Mouse (Mus musculus): ENCODE measurements around the gene Itga3. TPM values are rescaled to one million over a fixed set of nuclear protein-coding genes. Genes with fewer than 3 reads are reported as not detected.

Gene Itga3
- total RNA-seq, 4 experiments from 2014 or later: 3.6 to 5.3 (median 4.1) TPM

DNA sequence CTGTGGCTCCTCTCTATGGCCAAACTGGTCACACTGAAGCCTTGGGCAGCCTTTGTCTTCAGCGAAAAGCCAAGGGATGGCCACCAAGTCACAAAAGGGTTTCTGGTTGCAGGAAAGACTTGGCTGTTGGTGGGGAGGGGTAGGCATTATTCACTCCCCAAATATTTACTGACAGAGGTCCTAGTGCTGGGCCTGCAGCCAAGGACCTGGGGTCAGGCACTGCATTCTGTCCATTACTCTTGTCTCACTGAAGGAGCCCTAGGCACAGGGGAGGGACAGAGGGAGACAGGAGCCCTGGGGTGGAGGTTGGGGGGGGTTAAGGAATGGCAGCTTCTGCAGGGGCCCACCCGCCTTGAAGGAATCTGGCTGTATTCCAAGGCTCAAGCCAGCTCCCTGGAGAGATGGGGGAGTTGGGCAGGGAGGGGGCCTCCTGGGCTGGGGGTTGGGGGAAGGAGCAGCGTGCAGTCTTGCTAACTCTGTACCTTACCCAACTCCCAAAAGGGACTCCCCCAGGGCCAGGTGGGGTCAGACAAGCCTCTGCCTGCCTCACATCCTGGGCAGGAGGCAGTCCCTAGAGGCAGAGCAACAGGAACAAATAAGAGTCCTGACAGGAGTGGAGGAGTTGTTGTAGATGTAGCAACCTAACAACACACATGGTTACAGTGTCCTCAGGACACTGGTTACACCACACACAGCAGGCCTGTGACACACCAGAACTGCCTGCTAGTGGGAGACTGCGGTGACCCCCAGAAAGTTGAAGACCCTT lies 20.2 kb upstream of the Itga3 start:
- DNase-seq (ENCODE audit: low spot score in 2 of 2): no peak

DNA sequence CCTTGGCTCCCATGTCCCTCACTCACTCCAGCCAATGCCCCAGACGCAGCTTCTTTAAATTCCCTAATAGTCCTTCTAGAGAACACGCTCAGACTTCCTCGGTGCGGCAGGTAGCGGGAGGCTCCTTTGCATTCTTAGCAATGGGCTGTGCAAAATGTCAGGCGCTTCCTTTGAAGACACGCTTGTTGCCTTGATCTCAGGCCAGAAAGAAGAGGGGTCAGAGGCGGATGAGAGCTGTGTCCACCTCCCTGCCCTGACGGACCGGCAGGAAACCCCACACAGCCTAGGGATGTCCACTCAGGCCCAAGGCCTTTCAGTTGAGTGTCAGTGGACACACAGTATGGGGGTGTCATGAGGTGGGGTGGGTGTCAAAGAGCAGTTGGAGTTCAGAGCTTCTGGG lies 19.0 kb upstream of the Itga3 start:
- no peak for DNase-seq (ENCODE audit: low spot score in 2 of 2)

DNA sequence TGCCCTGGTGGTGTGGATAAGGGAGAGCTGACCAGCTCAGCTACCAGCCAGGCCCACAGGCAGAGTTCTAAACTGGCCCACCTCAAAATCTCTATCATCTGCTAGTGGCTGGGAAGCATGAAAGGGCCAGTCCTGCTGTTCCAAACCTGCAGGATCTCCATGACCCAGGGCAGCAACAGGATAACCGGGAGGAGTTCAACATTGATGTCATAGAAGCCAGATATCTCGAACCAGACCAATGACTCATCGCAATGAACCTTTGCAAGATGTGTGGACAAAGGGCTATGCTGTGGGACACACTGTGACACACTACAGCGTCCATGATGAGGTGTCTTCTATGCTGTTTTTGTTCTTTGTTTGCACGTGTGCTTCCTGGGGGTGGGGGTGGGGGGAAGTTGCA lies 16.5 kb upstream of the Itga3 start:
- no peak for DNase-seq (ENCODE audit: low spot score in 2 of 2)

DNA sequence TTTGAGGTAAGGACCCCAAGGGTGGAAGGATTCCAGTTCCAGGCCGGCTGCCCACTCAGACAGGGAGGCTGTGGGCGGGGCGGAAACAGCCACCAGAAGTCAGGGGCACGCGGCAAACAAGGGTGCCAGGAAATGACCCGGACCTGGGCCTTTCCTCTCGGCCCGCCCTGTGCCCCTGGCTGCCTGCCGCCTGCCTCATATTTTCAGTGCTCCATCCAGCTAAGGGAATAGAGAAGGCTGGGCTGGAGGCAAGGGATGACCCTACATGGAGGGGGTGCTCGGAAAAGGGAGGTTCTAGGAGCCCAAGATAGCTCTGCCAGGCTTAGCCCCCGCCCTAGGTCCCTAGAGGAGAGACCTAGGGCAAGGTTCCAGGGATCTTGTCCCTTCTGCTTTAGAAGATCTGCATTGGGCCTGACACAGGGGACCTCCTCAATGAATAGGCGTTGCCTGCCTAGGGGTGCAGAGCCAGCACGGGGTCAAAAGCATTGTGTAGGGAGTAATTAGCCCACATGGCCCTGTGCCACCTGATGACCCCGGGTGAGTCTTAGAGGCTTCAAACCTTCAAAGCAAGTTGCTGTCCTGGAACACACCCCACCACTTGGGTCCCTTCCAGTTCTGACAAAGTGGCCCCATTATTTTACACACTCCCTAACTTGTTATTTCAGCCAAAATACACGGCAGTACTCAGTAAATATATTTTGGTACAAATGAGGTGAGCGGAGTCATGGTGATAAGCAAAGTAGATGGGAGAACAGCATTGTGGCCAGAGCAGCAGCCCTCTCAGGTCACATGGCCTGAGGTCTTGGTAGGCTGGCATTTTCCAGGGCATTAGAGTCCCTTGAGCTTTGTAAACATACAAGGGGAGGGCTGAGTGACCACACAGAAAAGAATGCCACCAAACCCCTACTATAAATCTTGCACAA lies 12.5 kb upstream of the Itga3 start:
- peak; percentile 24 to 41 for DNase-seq (ENCODE audit: low spot score in 2 of 2)

DNA sequence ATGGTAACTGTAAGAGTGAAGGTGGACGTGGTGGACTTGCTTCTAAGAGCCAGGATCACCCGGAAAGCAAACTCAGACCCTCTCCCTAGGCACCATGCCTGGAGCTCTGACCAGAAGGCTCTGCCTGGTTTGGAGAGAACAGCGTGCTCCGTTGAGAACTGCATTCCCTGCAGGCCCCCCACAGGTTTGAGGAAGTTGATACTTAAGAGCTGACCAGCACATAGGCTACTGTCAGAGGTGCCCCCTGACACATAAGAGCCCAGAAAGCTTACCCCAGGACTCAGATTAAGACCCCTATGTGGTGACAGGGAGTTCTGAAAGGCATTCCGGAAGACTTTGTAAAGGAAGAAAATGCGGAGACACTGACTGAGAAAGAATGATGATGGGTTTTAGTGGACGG lies 11.7 kb upstream of the Itga3 start:
- DNase-seq (ENCODE audit: low spot score in 2 of 2): no peak

DNA sequence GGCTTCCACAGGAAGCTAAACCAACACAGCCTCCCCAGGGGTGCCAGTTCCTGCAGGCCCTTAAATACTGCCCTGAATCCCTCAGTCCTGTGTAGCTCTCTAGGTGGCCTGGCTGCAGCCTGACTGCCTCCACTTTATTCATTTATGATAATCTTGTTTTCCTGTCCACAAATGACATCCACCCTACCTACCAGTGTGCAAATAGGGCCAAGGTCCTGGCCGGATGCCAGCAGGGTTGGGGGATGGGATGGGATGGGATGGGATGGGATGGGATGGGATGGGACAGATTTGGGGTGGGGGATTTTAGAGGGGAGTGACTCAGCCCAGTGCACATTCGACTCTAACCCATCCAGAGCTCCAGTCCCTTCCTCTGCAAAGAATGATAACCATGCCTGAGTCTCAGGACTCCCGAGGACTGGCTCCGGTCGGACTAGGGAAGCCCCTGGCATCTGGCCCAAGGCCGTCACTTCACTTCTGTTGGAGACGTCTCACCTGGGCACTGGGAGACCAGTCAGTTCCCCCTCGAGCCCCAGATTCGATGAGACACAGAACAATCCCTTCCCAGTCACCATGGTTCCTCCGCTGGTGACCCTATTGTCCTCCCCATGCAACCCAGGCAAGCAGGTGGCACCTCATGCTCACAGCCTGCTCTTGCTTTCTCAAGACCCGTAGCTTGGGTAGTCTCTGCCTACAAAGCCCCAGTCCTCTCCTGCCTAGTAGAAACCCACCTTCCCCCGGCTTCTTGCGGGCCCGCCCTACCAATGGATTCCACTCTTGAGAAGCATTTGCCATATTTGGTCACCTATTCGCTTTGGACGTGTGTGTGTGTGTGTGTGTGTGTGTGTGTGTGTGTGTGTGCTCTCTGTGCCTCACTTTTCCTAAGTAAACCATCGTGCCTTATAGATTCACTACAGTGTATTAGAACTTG lies 11.0 kb upstream of the Itga3 start:
- DNase-seq (ENCODE audit: low spot score in 2 of 2): no peak

DNA sequence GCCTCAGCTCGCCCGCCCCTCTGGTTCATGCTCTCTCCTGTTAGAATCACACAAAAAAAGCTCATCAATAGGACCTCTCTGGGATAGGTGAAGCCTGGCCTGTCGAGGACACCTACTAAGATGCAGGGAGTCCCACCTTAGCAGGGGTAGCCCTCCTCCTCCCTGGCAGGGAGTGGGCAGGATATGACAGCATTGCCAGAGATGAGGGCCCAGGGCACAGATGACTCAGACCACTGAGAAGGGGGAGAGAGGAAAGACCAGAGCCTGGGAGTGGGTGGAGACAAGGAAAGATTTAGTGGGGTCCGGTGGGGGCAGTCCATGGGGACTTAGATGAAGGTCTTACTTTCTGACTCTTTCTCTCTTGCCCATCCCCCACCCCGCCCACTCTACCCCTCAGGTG lies 9.6 kb upstream of the Itga3 start:
- no peak for DNase-seq (ENCODE audit: low spot score in 2 of 2)

DNA sequence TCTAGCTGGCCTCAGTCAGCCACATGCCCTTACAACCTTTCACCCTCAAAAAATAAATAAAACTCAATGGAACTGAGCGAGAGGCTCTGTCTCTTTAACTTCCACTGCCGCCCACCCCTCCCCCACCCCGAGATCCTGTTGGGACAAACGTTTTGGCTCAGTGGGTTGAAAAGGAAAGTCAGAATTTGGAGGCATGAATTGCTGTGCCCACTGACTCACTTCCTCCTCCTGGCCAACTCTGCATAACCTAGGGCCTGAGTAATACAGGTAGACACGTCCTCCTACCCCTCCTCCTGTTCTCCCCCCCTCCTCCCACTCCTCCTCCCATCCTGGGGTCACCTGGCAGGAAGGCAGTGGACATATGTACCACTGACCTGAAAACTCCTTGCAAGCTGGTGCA lies 9.1 kb upstream of the Itga3 start:
- DNase-seq (ENCODE audit: low spot score in 2 of 2): no peak

DNA sequence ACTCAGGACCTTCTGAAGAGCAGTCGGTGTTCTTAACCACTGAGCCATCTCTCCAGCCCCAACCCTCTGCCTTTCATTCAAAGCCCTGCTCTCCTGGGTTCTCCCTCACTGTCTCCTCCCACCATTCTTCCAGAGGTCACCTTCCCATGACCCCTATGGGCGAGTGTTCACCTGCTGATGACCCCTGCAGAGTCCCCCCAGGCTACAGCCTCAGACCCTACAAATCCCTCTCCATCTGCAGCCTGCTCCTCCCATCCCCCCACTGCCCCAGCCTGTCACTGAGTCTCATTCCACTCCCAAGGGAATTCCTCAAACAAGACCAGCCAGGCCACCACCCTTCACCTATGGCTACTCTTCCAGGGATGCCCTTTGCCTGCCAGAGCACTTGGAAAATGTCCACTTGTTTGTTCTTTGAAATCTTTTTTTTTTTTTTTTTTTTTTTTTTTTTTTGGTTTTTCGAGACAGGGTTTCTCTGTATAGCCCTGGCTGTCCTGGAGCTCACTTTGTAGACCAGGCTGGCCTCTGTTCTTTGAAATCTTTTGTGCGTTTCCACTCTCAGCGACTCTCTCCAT lies 8.3 kb upstream of the Itga3 start:
- no peak for DNase-seq (ENCODE audit: low spot score in 2 of 2)

DNA sequence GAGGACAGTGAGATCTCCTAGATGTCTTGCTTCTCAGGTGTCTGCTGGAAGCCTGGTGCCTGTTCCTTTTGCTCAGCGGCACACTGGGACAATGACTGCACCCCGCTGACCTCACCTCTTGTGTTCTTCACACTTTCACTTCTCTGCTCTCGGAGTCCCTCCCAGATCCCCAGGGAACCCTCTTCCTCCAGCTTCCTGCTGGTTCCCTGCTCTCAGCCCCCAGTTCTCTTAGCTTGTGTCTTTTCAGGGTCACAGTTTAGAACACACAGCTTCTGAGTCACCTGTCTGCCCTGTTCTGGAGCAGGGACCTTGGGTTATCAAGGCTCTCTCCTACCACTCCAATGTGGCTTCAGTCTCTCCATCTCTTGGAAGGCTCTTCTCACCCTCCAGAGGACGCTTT lies 7.6 kb upstream of the Itga3 start:
- no peak for DNase-seq (ENCODE audit: low spot score in 2 of 2)

DNA sequence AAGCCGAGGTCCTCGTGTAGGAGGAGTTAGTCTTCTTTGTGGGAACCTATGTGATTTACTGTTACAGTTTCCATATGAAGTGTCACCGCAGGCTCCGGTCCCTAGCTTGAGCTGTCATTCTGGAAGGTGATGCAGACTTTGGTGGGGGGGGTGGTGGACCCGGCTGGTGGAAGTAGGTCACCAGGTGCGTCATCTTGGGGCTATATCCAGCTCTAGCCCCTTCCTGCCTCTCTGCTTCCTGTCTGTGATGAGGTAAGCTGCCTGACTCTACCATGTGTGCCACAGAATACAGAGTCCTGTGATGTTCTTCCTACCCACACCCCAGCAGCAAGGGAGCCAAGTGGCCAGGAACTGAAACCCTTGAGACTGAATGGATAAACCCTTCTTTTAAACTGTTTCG lies 6.3 kb upstream of the Itga3 start:
- no peak for DNase-seq (ENCODE audit: low spot score in 2 of 2)

DNA sequence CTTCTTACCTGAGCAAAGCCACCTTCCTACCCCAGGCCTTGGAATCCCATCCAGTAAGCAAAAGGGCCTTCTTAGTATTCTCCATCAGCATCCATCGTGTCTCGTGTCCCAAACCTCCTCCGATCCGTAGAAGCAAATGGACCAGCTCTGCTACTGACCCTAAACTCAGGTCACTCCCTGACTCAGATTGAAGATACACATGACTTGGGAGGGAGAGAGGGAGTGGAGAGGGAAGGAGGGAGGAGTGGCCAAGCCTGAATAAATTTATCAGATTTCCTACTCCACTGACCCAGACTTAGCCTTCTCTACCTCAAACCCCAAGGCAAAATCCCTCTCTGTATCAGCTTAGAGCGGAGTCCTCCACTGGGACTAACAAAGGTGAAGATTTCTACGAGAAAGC lies 4.2 kb upstream of the Itga3 start:
- DNase-seq (ENCODE audit: low spot score in 2 of 2): no peak

DNA sequence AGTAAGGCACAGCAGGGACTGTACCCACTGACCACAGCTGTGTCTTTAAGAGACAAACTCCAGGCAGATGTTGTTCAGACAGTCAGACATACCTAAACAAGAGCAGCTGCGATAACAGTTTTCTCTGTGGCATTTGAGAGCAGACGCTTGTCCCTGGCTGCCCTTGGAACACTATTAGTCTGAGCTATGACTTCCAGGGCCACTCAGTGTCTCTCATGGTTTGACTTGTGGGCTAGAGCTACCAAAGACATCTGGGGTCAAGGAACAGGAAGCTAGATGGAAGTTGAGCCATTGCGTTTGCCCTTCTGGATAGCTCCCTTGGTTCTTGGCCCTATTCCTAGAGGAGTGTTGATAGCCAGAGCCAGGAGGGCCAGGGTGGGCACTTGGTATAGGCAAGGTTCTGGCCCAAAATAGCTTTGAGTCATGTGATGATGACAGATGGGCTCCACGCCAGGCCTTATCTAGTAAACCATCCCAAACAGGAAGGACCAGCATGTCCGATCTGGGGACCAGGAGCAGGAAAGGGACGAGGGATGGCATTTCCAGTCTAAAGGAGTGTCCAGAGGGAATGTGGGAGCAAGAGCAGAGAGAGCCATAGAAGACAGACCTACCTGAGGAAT lies 2.8 kb upstream of the Itga3 start:
- no peak for DNase-seq (ENCODE audit: low spot score in 2 of 2)

DNA sequence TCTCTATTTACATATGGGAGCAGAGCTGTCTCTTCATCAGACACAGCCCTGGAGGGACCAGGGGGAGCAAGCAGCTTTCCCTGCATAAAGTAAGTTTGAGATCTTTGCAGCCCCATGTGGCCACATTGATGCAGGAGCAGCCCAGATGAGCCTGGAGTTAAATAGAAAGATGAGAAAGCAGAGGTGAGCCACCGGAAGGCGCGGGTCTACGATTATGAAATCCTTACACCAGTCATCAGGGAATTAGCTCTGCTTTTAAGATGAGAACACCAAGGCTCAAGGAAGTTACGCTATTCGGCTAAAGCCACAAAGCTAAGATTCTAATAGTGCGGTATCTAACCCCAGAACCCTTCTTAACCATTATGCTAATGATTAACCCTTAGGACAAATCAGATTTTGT lies 1.4 kb upstream of the Itga3 start:
- no peak for DNase-seq (ENCODE audit: low spot score in 2 of 2)

DNA sequence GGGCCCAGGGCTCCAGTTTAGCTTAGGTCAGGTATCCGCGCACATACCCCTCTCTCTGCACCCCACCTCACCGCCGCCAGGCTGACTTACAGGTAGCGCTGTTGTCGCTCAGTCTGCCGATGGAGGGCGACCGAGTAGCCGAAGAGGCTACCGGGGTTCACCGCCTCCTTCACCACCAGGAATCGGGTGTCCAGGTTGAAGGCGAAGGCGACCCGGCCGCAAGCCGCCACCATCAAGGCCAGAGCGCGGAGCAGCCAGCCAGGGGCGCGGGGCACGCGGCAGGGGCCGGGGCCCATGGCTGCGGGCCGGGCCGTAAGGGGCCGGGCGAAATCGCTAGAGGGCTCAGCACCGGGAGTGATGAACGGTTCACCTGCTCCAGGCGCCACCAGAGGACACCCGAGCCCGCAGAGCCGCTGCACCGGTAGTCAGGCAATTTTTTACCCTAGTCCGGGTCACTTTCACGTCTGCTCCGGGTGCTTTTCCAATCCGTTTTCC lies 513 bp downstream of the Itga3 start:
- DNase-seq (ENCODE audit: low spot score in 2 of 2): peak in 1 of 2 experiments; percentile 22

DNA sequence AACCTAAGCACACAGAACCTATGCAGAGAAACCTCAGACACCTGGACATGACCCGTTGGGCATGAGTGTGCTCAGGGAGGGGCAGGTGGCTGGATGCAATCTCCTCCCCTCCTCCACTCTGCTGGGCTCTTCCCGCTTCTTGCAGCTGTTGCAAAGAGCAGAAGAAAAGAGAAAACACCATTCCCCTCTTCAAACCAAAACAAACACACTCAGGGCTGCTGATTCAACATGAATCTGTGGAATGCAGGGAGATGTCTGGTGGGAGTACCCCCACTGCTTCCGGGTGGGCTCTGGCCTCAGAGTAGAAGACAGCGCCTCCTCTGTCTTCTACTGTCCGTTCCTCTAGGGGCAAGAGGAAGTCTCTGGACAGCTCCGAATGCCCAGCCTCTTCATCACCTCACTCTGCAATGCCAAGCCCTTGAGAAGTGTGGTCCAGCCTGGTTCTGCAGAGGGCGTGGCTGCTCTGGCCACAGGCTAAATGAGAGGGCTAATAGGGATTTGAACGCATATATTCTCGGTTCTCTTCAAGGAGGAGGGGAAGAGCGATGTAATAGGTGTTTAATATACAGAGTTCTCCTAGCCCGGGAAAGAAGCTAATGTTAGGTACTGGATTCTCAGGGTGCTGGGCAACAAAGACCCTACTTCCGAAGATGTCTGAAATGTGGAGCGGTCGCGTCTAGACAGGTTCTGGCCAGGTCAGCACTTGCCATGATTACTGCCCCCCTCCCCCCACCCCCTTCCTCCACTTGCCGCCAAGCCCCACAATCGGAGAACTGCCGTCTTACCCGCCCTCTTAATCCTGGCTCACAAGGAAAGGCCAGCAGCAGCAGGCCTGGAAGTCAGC lies 1.2 kb downstream of the Itga3 start:
- no peak for DNase-seq (ENCODE audit: low spot score in 2 of 2)

DNA sequence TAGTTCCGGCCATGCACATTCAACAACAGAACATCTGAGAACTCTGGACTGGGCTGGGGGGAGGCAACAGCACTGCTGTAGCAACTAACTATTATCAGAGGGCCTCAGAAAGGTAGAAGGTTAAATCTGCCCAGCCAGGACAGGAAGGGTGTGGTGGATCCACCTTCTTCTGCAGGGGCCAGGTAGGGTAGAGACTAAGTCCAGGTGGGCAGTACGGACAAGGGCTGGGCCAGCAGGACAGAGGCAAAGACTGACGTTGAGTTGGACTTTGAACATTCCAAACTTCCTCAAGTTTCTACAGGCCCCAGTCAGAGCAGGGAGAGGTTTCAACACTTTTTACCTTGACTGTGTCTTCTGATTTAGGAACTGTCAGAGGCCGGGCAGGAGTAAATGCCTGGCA lies 1.9 kb downstream of the Itga3 start:
- no peak for DNase-seq (ENCODE audit: low spot score in 2 of 2)

DNA sequence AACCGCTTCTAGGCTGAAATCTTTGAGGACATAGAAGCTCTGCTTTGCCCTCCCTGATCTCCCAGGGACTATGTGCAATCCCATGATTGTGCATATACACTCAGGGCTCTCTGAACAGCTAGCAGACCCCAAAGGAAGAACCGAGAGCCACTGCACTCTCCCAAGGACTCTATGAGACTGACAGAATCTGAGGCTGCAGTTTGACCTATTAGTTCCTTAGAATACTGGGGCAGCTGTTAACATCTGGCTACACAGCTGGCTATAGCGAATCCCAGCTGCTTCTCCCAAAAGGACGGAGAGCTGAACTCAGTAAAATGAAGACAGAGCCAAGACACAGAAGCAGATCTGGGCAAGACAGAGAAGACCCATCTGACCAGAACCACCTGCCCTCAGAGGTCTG lies 2.8 kb downstream of the Itga3 start:
- DNase-seq (ENCODE audit: low spot score in 2 of 2): no peak

DNA sequence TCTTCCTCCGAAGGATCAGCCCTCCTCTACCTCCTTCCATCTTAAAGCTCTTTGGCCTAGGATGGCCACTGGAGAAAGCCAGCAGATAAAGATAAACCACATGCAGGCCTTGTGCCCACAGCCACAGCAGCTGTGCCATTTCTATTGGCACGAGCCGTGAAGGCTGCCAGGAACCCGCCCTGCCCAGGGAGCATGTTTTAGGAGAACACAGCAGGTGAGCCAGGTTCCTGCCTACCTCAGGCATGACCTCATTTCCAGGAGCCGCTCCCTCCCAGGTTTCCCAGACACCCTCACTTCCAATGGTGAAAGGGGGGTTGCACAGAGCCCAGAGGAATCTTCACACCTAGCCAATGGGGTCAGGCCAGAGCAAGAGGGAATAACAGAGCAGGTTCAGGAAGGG lies 3.8 kb downstream of the Itga3 start:
- peak in 1 of 2 experiments; percentile 31 for DNase-seq (ENCODE audit: low spot score in 2 of 2)

DNA sequence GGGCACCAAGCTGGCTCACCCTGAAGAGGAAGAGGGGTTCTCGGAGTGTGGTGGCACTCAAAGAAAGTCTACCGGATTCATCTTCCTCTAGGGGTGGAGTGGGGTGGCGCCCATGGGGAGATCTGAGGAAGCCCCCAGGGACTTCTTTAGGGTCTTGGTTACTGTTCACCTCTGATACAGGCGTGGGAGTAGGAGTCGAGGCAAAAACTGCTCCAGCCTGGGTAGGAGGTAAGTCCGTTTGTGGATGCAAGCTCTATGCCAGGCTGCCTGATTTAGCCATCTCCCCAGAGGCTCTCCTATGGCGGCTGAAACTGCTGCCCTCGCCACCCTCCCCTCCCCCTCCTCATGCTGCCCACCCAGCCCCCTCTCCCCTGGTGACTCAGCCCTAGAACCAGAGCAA lies 4.5 kb downstream of the Itga3 start:
- no peak for DNase-seq (ENCODE audit: low spot score in 2 of 2)
